Mouse (Mus musculus) regulatory T cell (primary cell): ENCODE measurements at regions not wholly inside any gene's neighbourhood (a gene's known extent, or its start where the extent isn't known, plus 50 kb on each side); places are given as distances from the start of the nearest gene placed in this dataset.

Experiments used
- in situ Hi-C: fragments of 300-600 bp; cut with MboI, MseI; formaldehyde crosslinking; loops from one replicate; pipeline ENCODE4 v1.15.1; 2025; ENCODE audit warnings: high pct_unique_total_duplicates

GRCm38 (mm10) chr10:124603061-124603460, 786.2 kb downstream of the Slc16a7 start:
- in situ Hi-C loops: no loop called here

DNA sequence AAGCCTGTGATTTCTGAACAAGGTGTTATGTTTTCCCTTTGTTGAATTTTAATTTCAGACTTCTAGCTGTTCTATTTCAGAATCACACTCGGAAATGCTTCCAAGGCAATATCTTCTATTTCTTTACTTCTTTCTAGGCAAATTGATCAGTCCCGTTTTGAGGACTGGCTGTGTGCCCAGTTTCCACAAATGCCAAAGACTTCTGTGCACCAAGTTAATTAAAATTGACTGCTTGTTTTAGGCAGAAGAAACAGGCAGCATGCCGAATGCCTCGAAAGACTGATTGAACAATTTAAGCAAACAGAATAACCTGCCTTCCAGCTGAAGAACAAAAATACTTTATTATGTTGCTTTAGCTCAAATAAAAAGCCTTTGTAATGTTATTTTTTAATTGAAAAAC, 818.5 kb downstream of the Slc16a7 start:
- in situ Hi-C loops: no loop called here

DNA sequence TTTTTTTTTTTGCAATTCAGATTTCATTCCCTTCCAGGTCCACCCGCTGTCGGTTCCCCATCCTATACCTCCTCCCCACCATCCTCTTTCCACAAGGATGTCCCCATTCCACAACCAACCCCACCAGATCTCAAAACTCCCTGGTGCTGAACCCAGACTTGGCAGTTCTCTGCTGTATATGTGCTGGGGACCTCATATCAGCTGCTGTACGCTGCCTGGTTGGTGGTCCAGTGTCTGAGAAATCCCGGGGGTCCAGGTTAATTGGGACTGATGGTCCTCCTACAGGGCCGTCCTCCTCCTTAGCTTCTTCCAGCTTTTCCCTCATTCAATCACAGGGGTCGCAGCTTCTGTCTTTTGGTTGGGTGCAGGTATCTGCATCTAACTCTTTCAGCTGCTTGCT, 825.6 kb downstream of the Slc16a7 start:
- in situ Hi-C loops: no loop called here

GRCm38 (mm10) chr10:124528175-124528574, 861.1 kb downstream of the Slc16a7 start:
- in situ Hi-C loops: loop anchor here (25.0 kb wide), 1 partner anchor 1241 kb away; no protein-coding TSS in a partner anchor
